In genomic region chr16:31575646-31576045, GRCm38 (mm10) we compare ENCODE assay signal across 8 mouse cellular contexts.
DNase-seq lines count a peak whose midpoint lies in the region; ATAC-seq lines count a peak whose summit lies in the region.
"Not testable (repeated sequence)": the region's sequence is repeated elsewhere in the genome, so short reads cannot be mapped to it uniquely, and the experiment has no call there.

No protein-coding gene starts in this region.

- H3K36me3 ChIP-seq in embryonic facial prominence, embryonic 11.5 days (replicated peaks; ENCODE audit: control insufficient read depth, insufficient read depth, low read depth, low read length); heart, embryonic 12.5 days; intestine, embryonic 14.5 days (ENCODE audit: control insufficient read depth, insufficient read depth, low read length); kidney, embryonic 16.5 days (ENCODE audit: insufficient read depth, low read length); limb, embryonic 12.5 days; liver, embryonic 12.5 days; lung, embryonic 16.5 days (ENCODE audit: control insufficient read depth, insufficient read depth, low read length); stomach, embryonic 15.5 days: not testable (repeated sequence)

- DNase-seq in embryonic facial prominence, embryonic 11.5 days (ENCODE audit: low spot score): peak; percentile 22
- not testable (repeated sequence) for DNase-seq in intestine, embryonic 14.5 days (ENCODE audit: low spot score)

- H3K4me1 ChIP-seq in embryonic facial prominence, embryonic 11.5 days (ENCODE audit: control insufficient read depth, insufficient read depth, low read length); intestine, embryonic 14.5 days (replicated peaks; ENCODE audit: control insufficient read depth, insufficient read depth, low read length); stomach, embryonic 15.5 days: not testable (repeated sequence)
- peaks cover 20% of the 10 kb centered on the region; the same call in 1 of the 2 replicates for H3K4me1 ChIP-seq in heart, embryonic 12.5 days (replicated peaks)
- peaks cover 12% of the 10 kb centered on the region; the same call in 1 of the 2 replicates for H3K4me1 ChIP-seq in kidney, embryonic 16.5 days (ENCODE audit: insufficient read depth, low read length)
- H3K4me1 ChIP-seq in limb, embryonic 12.5 days (replicated peaks): peaks cover 23% of the 10 kb centered on the region
- H3K4me1 ChIP-seq in liver, embryonic 12.5 days: peaks cover 14% of the 10 kb centered on the region; the same call in 1 of the 2 replicates
- peaks cover 14% of the 10 kb centered on the region for H3K4me1 ChIP-seq in lung, embryonic 16.5 days (replicated peaks; ENCODE audit: control insufficient read depth, insufficient read depth, low read length)

- not testable (repeated sequence) for H3K9me3 ChIP-seq in embryonic facial prominence, embryonic 11.5 days (replicated peaks; ENCODE audit: control insufficient read depth, low read length); heart, embryonic 12.5 days (replicated peaks); intestine, embryonic 14.5 days (ENCODE audit: control insufficient read depth, low read length); kidney, embryonic 16.5 days (ENCODE audit: low read length); limb, embryonic 12.5 days; liver, embryonic 12.5 days (replicated peaks); lung, embryonic 16.5 days (ENCODE audit: control insufficient read depth, low read length); stomach, embryonic 15.5 days

- not testable (repeated sequence) for H3K27ac ChIP-seq in embryonic facial prominence, embryonic 11.5 days (replicated peaks; ENCODE audit: low read depth, low read length); heart, embryonic 12.5 days (ENCODE audit: poor library complexity, severe bottlenecking); intestine, embryonic 14.5 days (ENCODE audit: low read depth); kidney, embryonic 16.5 days (ENCODE audit: low read length); liver, embryonic 12.5 days; stomach, embryonic 15.5 days
- H3K27ac ChIP-seq in limb, embryonic 12.5 days: peak overlapping the region; percentile 62; the same call in 1 of the 2 replicates
- peak overlapping the region; percentile 83 for H3K27ac ChIP-seq in lung, embryonic 16.5 days (ENCODE audit: low read length)

- not testable (repeated sequence) for ATAC-seq in embryonic facial prominence, embryonic 11.5 days (replicated peaks; ENCODE audit: insufficient number of reproducible peaks, low FRiP score, low TSS enrichment, low read depth); heart, embryonic 12.5 days (ENCODE audit: insufficient number of reproducible peaks, low FRiP score); intestine, embryonic 14.5 days (replicated peaks; ENCODE audit: low FRiP score, low TSS enrichment, low read depth); kidney, embryonic 16.5 days (ENCODE audit: low FRiP score, low TSS enrichment); limb, embryonic 12.5 days (ENCODE audit: insufficient number of reproducible peaks, insufficient read depth, low FRiP score, low TSS enrichment, low read depth); liver, embryonic 12.5 days
- peak; percentile 80 for ATAC-seq in lung, embryonic 16.5 days (ENCODE audit: low read depth)
- ATAC-seq in stomach, embryonic 15.5 days (ENCODE audit: insufficient read depth, low FRiP score, low read depth): 0 out of 2 replicates have a peak, but pooled peaks have one; percentile 35

- not testable (repeated sequence) for H3K9ac ChIP-seq in embryonic facial prominence, embryonic 11.5 days (replicated peaks; ENCODE audit: low read length); heart, embryonic 12.5 days; intestine, embryonic 14.5 days (ENCODE audit: low read length); kidney, embryonic 16.5 days (replicated peaks; ENCODE audit: low read length); limb, embryonic 12.5 days (replicated peaks); liver, embryonic 12.5 days; lung, embryonic 16.5 days (ENCODE audit: low read length); stomach, embryonic 15.5 days

- WGBS in embryonic facial prominence, embryonic 11.5 days: 40% methylated on average over 11 of the region's 11 CpGs
- 19% methylated on average over 11 of the region's 11 CpGs for WGBS in heart, embryonic 12.5 days
- WGBS in intestine, embryonic 14.5 days: 22% methylated on average over 11 of the region's 11 CpGs
- 35% methylated on average over 11 of the region's 11 CpGs for WGBS in kidney, embryonic 16.5 days
- 31% methylated on average over 11 of the region's 11 CpGs for WGBS in limb, embryonic 12.5 days
- WGBS in liver, embryonic 12.5 days (ENCODE audit: insufficient replicate concordance): 27% methylated on average over 11 of the region's 11 CpGs
- 7% methylated on average over 11 of the region's 11 CpGs for WGBS in lung, embryonic 16.5 days
- WGBS in stomach, embryonic 15.5 days: 12% methylated on average over 11 of the region's 11 CpGs

- not testable (repeated sequence) for H3K4me3 ChIP-seq in embryonic facial prominence, embryonic 11.5 days (ENCODE audit: low read depth, low read length); intestine, embryonic 14.5 days (ENCODE audit: low read depth, low read length); kidney, embryonic 16.5 days (ENCODE audit: low read length); limb, embryonic 12.5 days (replicated peaks); liver, embryonic 12.5 days; stomach, embryonic 15.5 days (replicated peaks)
- peak overlapping the region; percentile 2; the same call in 1 of the 2 replicates for H3K4me3 ChIP-seq in heart, embryonic 12.5 days
- peak overlapping the region; percentile 23 for H3K4me3 ChIP-seq in lung, embryonic 16.5 days (ENCODE audit: low read length)

- not testable (repeated sequence) for H3K4me2 ChIP-seq in embryonic facial prominence, embryonic 11.5 days (ENCODE audit: low read depth, low read length); limb, embryonic 12.5 days
- peak overlapping the region; percentile 48 for H3K4me2 ChIP-seq in heart, embryonic 12.5 days
- H3K4me2 ChIP-seq in intestine, embryonic 14.5 days (ENCODE audit: low read length): peak overlapping the region; percentile 30
- H3K4me2 ChIP-seq in kidney, embryonic 16.5 days (replicated peaks; ENCODE audit: low read depth, low read length): 0 out of 2 replicates have a peak overlapping the region, but pooled peaks have one; percentile 1
- H3K4me2 ChIP-seq in liver, embryonic 12.5 days: peak overlapping the region; percentile 9; the same call in 1 of the 2 replicates
- H3K4me2 ChIP-seq in lung, embryonic 16.5 days (ENCODE audit: low read depth, low read length): peak overlapping the region; percentile 48
- peak overlapping the region; percentile 38 for H3K4me2 ChIP-seq in stomach, embryonic 15.5 days

- not testable (repeated sequence) for H3K27me3 ChIP-seq in embryonic facial prominence, embryonic 11.5 days (ENCODE audit: control insufficient read depth, insufficient read depth, low read length); heart, embryonic 12.5 days (replicated peaks); intestine, embryonic 14.5 days (replicated peaks; ENCODE audit: control insufficient read depth, insufficient read depth, low read length); kidney, embryonic 16.5 days (ENCODE audit: insufficient read depth, low read length); limb, embryonic 12.5 days; lung, embryonic 16.5 days (ENCODE audit: control insufficient read depth, insufficient read depth, low read depth, low read length); stomach, embryonic 15.5 days (replicated peaks)
- H3K27me3 ChIP-seq in liver, embryonic 12.5 days (replicated peaks): peaks cover 24% of the 10 kb centered on the region
